Mouse (Mus musculus): Measurements from ENCODE around the gene Meltf.
"Not testable (repeated sequence)": the region's sequence is repeated elsewhere in the genome, so short reads cannot be mapped to it uniquely, and the experiment has no call there.

Gene Meltf

DNA sequence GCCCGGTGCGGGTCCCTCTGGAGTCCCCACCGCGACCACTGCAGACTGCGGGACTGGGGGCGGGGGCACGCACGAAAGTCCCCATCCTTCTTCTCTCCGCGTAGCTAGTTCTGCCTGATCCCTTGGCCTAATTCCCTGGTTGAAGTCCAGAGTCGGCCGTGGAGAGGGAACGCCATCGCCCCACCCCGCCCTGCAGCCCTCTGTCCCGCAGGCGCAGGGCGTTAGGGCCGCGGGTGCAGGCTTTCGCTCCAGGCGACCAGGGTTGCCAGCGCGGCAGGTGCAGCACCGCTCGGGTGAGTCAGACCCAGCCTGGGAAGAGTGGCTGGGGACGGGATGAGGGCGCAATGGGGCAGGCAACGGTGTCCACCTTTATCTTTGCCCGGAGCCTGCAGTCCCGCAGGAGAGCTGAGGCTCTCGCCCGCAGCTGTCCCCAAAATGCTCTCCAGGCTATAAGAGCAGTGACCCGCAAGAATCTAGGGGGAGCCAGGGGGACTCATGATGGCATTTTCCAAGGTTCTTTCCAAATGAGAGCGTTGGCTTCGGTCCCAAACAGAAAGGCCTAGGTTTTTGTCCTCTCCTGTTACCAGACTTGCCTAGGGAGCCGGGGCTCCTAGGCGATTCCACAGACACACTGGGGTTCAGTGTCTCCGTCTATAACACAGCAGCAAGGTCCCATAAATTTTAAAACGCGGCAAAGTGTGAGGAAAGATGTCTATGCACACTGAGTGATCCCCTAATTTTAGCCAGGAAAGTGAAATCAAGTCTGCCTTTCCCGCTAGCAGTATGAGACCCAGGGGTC, 55.3 kb downstream of the Meltf start, which contains the start of gene Pigz:
Gene Pigz, plus strand, starts transcription at position 101 of the 799 bp plus-strand sequence.
- peak; percentile 89 for DNase-seq (ENCODE audit: low read depth, low spot score)

DNA sequence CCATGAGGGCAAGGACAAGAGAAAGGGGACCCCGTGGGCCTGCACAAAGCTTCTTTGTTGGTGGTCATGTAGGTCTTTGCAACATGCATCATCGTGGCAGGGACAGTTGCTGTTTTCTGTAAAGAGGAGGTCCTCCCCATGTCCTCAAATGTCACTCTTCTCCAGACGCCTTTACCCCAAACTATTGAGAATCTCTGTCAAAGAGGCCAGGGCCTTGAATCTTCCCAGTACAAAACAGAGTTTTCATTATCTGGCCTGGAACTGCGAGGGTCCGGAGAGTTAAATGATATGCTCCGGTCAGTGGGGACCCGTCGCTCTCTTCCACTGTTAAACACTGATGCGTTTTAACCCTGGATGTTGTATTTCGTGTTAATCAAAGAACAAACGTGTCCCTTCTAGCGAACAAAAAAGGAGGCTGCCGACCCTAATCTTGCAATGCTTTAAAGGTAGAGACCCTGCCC, 56.0 kb downstream of the Meltf start:
- peak; percentile 35 for DNase-seq (ENCODE audit: low read depth, low spot score)

DNA sequence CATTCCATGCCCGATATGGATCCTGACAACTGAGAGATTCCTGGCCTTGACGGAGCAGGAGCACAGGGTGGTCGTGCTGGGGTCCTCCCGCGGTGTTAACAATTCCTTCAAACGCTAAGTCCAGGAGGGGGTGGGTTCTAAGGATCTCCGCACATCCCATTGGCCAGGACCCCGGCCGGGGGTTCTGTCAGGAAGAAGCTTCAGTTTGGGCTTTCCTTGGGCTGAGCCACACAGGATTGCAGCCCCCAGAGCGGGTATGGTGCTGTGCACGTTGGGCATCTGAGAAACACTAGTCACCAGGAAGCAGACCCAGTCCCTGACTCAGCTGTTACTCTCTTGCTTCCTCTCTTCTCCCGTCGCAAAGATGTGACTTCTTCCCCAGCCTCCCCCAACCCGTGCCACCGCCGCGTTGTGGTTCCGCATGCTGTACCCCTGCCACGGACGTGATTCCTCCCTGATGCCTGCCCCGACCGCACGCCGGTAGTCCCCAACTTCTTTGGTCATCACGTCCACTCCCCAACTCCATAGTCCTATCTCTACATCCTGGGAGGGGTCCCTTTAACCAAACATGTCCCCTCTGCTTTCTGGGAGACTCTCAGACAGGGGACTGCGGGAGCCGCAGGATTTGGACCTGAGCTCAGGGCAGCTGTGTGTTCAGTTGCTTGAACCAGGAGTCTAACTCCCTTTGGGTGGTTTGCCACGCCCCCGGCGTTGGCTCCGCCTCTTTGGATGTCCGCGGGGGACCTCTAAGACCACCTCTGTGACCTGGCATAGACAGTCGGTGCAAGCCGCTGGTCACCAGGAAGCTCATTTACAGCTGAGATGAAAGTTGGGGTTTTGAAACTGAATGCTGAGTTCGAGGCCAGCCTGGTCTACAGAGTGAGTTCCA, 56.7 kb downstream of the Meltf start:
- peak; percentile 74 for DNase-seq (ENCODE audit: low read depth, low spot score)

DNA sequence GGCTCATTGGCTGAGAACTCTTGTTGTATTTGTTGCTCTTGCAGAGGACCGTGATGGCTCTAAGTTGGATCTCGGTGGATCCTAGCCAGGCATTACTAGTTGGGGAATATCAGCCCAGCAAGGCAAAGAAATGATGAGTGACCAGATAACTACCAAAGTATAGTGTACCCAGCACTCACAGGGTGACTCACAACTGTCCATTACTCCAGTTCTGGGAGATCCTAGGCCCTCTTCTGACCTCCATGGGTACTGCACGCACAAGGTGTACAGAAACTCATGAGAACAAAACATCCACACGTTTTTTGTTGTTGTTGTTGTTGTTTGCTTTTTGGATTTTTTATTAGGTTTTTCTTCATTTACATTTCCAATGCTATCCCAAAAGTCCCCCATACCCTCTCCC, 58.0 kb downstream of the Meltf start:
- DNase-seq (ENCODE audit: low read depth, low spot score) = no peak

DNA sequence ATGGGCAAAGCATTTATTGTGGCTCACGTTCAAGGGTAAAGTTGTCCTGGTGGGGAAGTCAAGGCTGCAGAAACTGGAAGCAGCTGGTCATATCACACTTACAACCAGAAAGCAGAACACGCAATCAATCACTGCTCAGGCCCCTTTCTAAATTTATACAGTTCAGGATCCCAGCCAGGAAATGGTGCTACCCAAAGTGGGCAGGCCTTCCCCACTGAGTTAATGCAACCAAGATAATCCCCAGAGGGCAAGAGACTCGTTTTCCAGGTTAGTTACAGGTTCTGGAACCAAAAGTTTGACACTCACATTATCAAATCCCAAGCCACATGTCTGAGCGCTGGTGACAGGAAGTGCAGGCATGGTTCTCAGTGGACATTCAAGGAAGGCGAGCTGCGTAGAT, 60.2 kb downstream of the Meltf start:
- no peak for DNase-seq (ENCODE audit: low read depth, low spot score)

DNA sequence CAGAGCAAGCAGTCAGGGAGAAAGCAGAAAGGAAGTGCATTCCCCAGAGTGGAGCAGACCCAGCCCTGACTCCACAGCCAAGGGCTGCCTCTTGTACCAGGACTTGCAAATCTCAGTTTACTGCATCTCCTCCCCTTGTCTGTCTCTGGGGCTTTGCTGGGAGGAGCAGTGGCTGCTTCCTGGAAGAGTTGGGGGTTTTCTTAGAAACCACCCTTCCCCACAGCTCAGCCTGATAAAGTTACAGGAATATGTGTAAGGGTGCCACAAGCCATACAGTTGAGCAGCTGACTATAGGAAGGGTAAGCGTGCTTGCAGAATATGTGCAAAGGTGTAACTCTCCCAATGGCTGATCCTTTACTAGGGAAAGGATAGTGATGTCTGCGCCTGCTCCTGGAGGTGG, 62.0 kb downstream of the Meltf start:
- no peak for DNase-seq (ENCODE audit: low read depth, low spot score)

DNA sequence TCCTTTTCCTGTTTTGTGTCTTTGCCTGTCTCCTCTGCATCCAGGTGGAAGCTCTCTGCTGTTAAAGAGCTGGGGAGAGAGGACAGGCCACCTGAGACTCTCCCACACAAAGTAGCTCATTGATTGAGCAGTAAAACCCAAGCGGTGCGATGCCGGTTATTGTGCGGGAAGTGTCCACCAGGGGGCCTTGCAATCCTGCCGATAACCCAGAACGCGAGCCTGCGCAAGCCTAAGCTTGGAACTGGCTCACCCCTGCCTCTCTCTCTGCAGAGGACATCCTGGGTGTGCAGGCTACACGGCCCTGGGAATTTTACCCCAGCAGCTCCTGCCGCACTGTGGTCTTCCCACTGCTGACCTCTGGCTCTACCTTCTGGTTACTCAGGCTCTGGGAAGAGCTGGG, 65.4 kb downstream of the Meltf start:
- peak; percentile 88 for DNase-seq (ENCODE audit: low read depth, low spot score)

DNA sequence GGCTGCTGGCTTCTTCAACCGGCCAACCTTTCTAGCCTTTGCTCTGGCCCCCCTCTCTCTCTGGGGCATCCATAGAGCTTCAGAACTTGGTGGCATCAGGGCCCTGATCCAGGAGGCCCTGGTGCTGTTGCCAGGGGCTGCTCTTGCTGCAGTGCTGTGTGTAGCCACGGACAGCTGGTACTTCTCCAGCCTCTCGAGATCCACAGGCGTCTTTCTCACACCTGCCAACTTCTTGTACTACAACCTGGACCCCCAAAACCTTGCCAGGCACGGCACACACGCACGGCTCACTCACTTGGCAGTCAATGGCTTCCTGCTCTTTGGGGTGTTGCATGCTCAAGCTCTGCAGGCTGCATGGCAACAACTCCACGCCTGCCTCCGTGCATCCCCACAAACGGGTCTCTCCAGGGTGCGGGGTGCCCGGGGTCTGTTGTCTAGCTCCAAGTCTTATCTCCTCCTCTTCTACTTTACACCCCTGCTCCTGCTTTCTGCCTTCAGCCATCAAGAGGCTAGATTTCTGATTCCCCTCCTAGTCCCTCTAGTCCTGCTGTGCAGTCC, 66.2 kb downstream of the Meltf start:
- DNase-seq (ENCODE audit: low read depth, low spot score) = no peak

DNA sequence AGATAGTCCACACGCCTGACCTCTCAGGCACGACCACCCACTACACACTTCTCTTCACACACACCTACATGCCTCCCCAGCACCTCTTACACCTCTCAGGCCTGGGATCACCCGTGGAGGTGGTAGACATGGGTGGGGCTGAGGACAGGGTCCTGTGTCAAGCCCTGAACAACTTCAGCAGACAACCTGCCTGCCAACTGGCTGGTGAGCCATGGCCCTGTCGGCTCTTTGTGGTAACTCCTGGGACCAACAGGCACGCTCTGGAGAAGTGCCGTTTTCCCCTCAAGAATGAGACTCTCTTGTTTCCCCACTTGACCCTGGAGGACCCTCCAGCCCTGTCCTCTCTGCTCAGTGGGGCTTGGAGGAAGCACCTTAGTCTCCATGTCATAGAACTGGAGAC, 66.8 kb downstream of the Meltf start:
- no peak for DNase-seq (ENCODE audit: low read depth, low spot score)

DNA sequence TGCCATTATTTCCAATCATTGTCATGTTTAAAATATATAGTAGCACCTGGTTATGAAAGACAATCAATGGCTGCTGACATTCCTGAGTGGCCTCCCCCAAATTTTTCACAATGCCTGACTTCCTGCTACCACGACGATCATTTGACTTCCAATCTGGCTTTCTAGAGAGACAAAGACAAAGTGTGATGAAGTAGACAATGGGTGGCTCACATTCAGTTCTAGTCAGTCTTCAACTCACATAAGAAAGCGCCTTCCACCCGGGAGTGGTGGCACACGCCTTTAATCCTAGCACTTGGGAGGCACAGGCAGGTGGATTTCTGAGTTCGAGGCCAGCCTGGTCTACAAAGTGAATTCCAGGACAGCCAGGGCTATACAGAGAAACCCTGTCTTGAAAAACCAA, 67.4 kb downstream of the Meltf start:
- DNase-seq (ENCODE audit: low read depth, low spot score) = not testable (repeated sequence)

DNA sequence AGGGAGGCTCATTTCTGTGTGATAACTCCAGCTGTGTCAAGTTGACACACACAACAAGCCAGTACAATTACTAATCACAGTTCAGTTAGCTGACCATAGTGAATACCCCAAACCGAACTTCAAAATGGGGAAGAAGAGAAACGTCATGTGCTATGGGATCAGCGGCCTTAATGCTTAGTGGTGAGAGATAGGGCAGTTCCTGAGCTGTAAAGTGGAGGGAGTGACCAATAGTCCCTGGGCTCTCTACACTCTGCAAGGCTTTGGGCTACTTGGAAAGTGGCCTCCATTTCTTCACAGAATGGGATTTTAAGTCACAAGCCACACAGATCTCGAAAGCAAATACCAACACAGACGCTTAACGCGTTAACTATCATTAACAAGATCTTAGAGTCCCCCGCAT, 68.7 kb downstream of the Meltf start:
- no peak for DNase-seq (ENCODE audit: low read depth, low spot score)

DNA sequence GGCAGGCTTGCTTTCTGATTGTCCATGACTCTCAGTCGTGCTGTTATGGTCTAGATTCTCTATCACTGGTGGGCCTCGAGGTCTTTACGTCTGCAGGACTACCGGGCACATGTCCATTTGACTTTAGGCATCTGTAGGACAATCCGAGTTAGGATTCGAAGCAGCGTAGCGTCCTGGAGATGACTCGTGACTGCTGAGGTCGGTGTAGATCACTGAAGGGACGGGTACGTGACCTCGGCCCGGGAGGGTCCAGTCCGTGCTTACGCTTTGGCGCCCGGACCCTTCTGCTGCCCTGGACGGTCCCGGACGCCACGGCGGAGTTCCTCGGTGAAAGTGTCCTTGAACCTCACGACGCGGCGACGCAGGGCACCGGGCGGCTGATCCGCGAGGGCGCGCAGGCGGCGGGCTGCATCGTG, 69.3 kb downstream of the Meltf start:
- peak; percentile 57 for DNase-seq (ENCODE audit: low read depth, low spot score)

DNA sequence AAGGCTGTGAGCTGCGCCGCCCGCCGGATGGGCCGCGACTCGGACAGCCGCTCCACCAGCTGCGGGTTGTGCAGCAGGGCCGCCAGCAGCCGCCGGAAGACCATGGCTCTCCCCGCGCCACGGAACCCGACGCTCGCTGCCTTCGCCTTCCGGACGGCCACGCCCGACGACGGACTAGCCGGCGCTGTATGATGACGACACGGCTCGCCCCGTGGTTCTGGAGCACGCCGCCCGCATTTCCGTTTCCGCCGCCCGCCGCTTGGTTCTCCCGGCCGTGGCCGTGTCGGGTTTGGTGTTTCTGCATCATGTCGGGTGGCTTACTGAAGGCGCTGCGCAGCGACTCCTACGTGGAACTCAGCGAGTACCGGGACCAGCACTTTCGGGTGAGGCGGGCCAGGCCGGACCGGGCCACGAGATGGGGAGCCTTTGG, 69.8 kb downstream of the Meltf start, which contains the start of the genes 0610012G03Rik and Ncbp2:
Gene 0610012G03Rik, minus strand, starts transcription at position 150 of the 430 bp plus-strand sequence.
Gene Ncbp2, plus strand, starts transcription at position 169 of the 430 bp plus-strand sequence.
- peak; percentile 99 for DNase-seq (ENCODE audit: low read depth, low spot score)

Measured in brain, adult 2 months (tissue).